15 mouse cellular contexts compared by ENCODE assay signal in the genomic region with DNA sequence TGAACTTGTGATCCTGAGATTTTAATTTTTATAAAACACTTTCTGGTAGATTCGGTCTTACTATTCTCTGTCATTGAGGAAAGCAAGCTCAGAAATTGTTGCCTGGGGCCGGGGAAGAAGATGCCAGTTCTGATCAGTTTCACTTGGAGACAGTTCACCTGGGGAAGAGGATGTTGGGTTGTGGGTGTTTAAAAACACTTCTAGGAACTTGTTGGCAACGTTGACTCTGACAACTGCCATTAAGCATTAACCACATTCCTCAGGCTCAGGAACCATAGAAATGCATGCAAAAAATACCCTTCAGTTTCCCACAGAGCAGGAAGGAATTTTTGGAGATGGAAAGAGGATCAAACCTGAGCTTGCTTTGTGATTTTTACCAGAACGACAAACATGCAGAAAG. TPM values are rescaled to one million over a fixed set of nuclear protein-coding genes. Genes with fewer than 3 reads are reported as not detected.
DNase-seq lines count a peak whose midpoint lies in the region; TF ChIP-seq lines count a peak whose summit lies in the region.
"Had no signal": no experiment of that assay in that cellular context is flagged by ENCODE, and none has a peak within 500 bp of the region (broad histone marks: within the 10 kb centered on the region; RNA-seq: fewer than 3 reads in every experiment).

No protein-coding gene starts in this region.

- TF ChIP-seq POLR2A in heart, adult 2 months (IDR thresholded peaks at IDR 0.05; ENCODE audit: insufficient read depth, low read depth, low read length): no peak

- H3K79me2 ChIP-seq in heart, adult 2 months (replicated peaks; ENCODE audit: control insufficient read depth, insufficient read depth, low read length): no peaks in the 10 kb centered on the region

- H3K4me3 ChIP-seq in heart, adult 2 months: no peak overlapping the region
- H3K4me3 ChIP-seq: forebrain, embryonic 15.5 days; layer of hippocampus, adult 2 months; lung, embryonic 15.5 days had no signal

- peaks cover 1% of the 10 kb centered on the region for H3K4me1 ChIP-seq in heart, adult 2 months (ENCODE audit: control insufficient read depth, insufficient read depth, low read length)
- H3K4me1 ChIP-seq: forebrain, embryonic 15.5 days; lung, embryonic 15.5 days had no signal

- intact Hi-C loops in heart, adult 2 months (cut with DNase I): no loop called here

- 75% methylated on average over 4 of the region's 4 CpGs for WGBS in heart, adult 2 months

- H3K36me3 ChIP-seq in heart, adult 2 months (ENCODE audit: control insufficient read depth, insufficient read depth, low read length): no peaks in the 10 kb centered on the region
- H3K36me3 ChIP-seq: forebrain, embryonic 15.5 days; lung, embryonic 15.5 days had no signal

- no peak overlapping the region for H3K9ac ChIP-seq in heart, adult 2 months (ENCODE audit: low read depth, low read length)
- H3K9ac ChIP-seq: forebrain, embryonic 15.5 days; hindbrain, embryonic 14.5 days; lung, embryonic 15.5 days had no signal

- H3K27ac ChIP-seq in heart, adult 2 months: no peak overlapping the region
- H3K27ac ChIP-seq: forebrain, embryonic 15.5 days; hindbrain, embryonic 14.5 days; layer of hippocampus, adult 2 months had no signal

- peak; percentile 7 for DNase-seq in CD4-positive helper T cell, adult 2 months (ENCODE audit: low read depth, low spot score)
- DNase-seq in Muller cell, postnatal 12 days (ENCODE audit: inconsistent ontology term): peak; percentile 40
- peak; percentile 63 for DNase-seq in kidney, adult 11 months
- peak; percentile 69 for DNase-seq in kidney, postnatal 14 days
- DNase-seq in adipocyte (ENCODE audit: low spot score): no peak
- no peak for DNase-seq in layer of hippocampus, postnatal 25 days (ENCODE audit: extremely low spot score in 1 of 2, low spot score in 1 of 2)
- no peak for DNase-seq in heart, adult 2 months
- DNase-seq: adrenal gland, postnatal 14 days; cerebellum, postnatal 14 days; gastrocnemius, postnatal 10 days; right cerebral cortex, postnatal 14 days had no signal

- TF ChIP-seq CTCF in heart, adult 2 months (IDR thresholded peaks at IDR 0.05): no peak

- no peaks in the 10 kb centered on the region for H3K27me3 ChIP-seq in heart, adult 2 months (ENCODE audit: control insufficient read depth, insufficient read depth, low read length)
- H3K27me3 ChIP-seq: forebrain, embryonic 15.5 days; lung, embryonic 15.5 days had no signal

- no peak for TF ChIP-seq EP300 in heart, adult 2 months (IDR thresholded peaks at IDR 0.05; ENCODE audit: insufficient read depth, low read depth, low read length)

RNA-seq across cellular contexts. Expression of a gene that starts 28.2 kb away (rescaled TPM):
- 10 to 100 TPM; 36.0 to 47.8 TPM for total RNA-seq in layer of hippocampus, postnatal 25 days (2021)
- 1,000 to 10,000 TPM; 1,721 to 1,764 TPM for total RNA-seq in heart, adult 2 months (2021)
- polyA plus RNA-seq in heart, adult 2 months (2012; rRNA removed): 1,853 and 3,161 TPM in 2 replicates

Comparison
In these comparisons a context has a peak if more than half of its experiments do, and no peak if none do; other contexts are left out.
1. DNase-seq: peak in CD4-positive helper T cell, adult 2 months (single experiment), Muller cell, postnatal 12 days (single experiment), kidney, adult 11 months (single experiment) and kidney, postnatal 14 days (single experiment); none in adipocyte (single experiment), layer of hippocampus, postnatal 25 days (0 of 2) and heart, adult 2 months (0 of 2).
2. RNA of a gene that starts 28.2 kb away (total RNA-seq): 1,721 to 1,764 TPM in heart, adult 2 months; 36.0 to 47.8 TPM in layer of hippocampus, postnatal 25 days; every median in the first group is over 10 times any median in the second.